Mouse (Mus musculus) gastrocnemius, postnatal 10 days (tissue): ENCODE measurements around the gene Cst11. TPM values are rescaled to one million over a fixed set of nuclear protein-coding genes. Genes with fewer than 3 reads are reported as not detected.

Experiments
- total RNA-seq, 2 experiments: library from RNA; stranded (reverse); gene quantifications; 2 replicates each; pipeline ENCODE4 v1.2.3; 2021

Cst11 gene
- total RNA-seq, 2 experiments from 2014 or later: not detected

Other genes with a start within 250 kb of the Cst11 start
- gene Nxt1, start 98.9 kb downstream of the Cst11 start, total RNA-seq: 10 to 100 TPM in 1 of 2 experiments, 1 to 10 TPM in 1; 7.3 to 11.6 TPM
- gene Gzf1, start 90.5 kb downstream of the Cst11 start, total RNA-seq: 10 to 100 TPM; 13.0 to 13.6 TPM
- gene Napb, start 39.0 kb downstream of the Cst11 start, total RNA-seq: 1 to 10 TPM; 4.0 to 7.8 TPM
- gene Cstl1, start 21.1 kb downstream of the Cst11 start, total RNA-seq: not detected
- not detected for gene 8030411F24Rik, start 10.5 kb upstream of the Cst11 start, total RNA-seq
- gene Cst12, start 17.9 kb upstream of the Cst11 start, total RNA-seq: not detected
- gene Cst8, start 27.3 kb upstream of the Cst11 start, total RNA-seq: not detected
- not detected for gene Cst13, start 48.6 kb upstream of the Cst11 start, total RNA-seq
- gene Cst9, start 63.6 kb upstream of the Cst11 start, total RNA-seq: not detected
- gene 9230104L09Rik, start 93.5 kb upstream of the Cst11 start, total RNA-seq: 1 to 10 TPM; 1.5 to 1.6 TPM
- 100 to 1,000 TPM; 442 to 445 TPM for gene Cst3, start 104.2 kb upstream of the Cst11 start, total RNA-seq
- not detected for gene Gm1330, start 231.8 kb upstream of the Cst11 start, total RNA-seq
- gene Gm10750, start 245.7 kb upstream of the Cst11 start, total RNA-seq: not detected